Mouse (Mus musculus): ENCODE measurements around the gene Il31ra.

DNA sequence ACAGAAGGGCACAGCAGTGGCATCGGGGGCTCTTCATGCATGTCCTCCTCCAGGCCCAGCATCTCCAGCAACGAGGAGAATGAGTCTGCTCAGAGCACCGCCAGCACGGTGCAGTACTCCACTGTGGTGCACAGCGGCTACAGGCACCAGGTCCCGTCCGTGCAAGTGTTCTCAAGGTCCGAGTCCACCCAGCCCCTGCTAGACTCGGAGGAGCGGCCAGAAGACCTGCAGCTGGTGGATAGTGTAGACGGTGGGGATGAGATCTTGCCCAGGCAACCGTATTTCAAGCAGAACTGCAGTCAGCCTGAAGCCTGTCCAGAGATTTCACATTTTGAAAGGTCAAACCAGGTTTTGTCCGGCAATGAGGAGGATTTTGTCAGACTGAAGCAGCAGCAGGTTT is 90.3 kb downstream of the Il31ra start:
- no peak for TF ChIP-seq CTCF (IDR thresholded peaks at IDR 0.05; ENCODE audit: control insufficient read depth, insufficient read depth, low read length)
- TF ChIP-seq POLR2A (IDR thresholded peaks at IDR 0.05; ENCODE audit: borderline replicate concordance, control insufficient read depth, low read depth, low read length) = no peak
